Mouse (Mus musculus): Measurements from ENCODE around the gene Ier3. TPM values are rescaled to one million over a fixed set of nuclear protein-coding genes. Genes with fewer than 3 reads are reported as not detected.

The Ier3 gene
- polyA plus RNA-seq, 1 experiment from 2014 or later = 22.1 TPM

GRCm38 (mm10) chr17:35785140-35785539, 36.3 kb upstream of the Ier3 start:
- WGBS = 80% methylated on average over 4 of the region's 4 CpGs
- Histone ChIP-seq H3K36me3 (ENCODE audit: control insufficient read depth, insufficient read depth, low read length) (no peaks in the 10 kb centered on the region), H3K4me3 (replicated peaks; ENCODE audit: low read length) (no peak overlapping the region), H3K9me3 (replicated peaks; ENCODE audit: control insufficient read depth, low read length) (no peaks in the 10 kb centered on the region), H3K27ac (ENCODE audit: low read length) (no peak overlapping the region), H3K27me3 (ENCODE audit: control insufficient read depth, insufficient read depth, low read length) (no peaks in the 10 kb centered on the region), H3K9ac (ENCODE audit: low read length) (no peak overlapping the region), H3K4me1 (ENCODE audit: control insufficient read depth, insufficient read depth, low read length) (no peaks in the 10 kb centered on the region), H3K4me2 (ENCODE audit: low read depth, low read length) (no peak overlapping the region)
- ATAC-seq (ENCODE audit: insufficient read depth, low FRiP score) = no peak

GRCm38 (mm10) chr17:35787493-35787892, 34.0 kb upstream of the Ier3 start:
- ATAC-seq (ENCODE audit: insufficient read depth, low FRiP score) = no peak
- Histone ChIP-seq H3K4me3 (replicated peaks; ENCODE audit: low read length) (no peak overlapping the region), H3K4me1 (ENCODE audit: control insufficient read depth, insufficient read depth, low read length) (no peaks in the 10 kb centered on the region), H3K27ac (ENCODE audit: low read length) (no peak overlapping the region), H3K36me3 (ENCODE audit: control insufficient read depth, insufficient read depth, low read length) (no peaks in the 10 kb centered on the region), H3K9me3 (replicated peaks; ENCODE audit: control insufficient read depth, low read length) (no peaks in the 10 kb centered on the region), H3K27me3 (ENCODE audit: control insufficient read depth, insufficient read depth, low read length) (no peaks in the 10 kb centered on the region), H3K9ac (ENCODE audit: low read length) (no peak overlapping the region), H3K4me2 (ENCODE audit: low read depth, low read length) (no peak overlapping the region)

- no peak for ATAC-seq (ENCODE audit: insufficient read depth, low FRiP score)
- H3K9ac ChIP-seq (ENCODE audit: low read length) = no peak overlapping the region
- H3K4me1 ChIP-seq (ENCODE audit: control insufficient read depth, insufficient read depth, low read length) = no peaks in the 10 kb centered on the region
- H3K9me3 ChIP-seq (replicated peaks; ENCODE audit: control insufficient read depth, low read length) = no peaks in the 10 kb centered on the region
- no peaks in the 10 kb centered on the region for H3K36me3 ChIP-seq (ENCODE audit: control insufficient read depth, insufficient read depth, low read length)
- H3K27ac ChIP-seq (ENCODE audit: low read length) = no peak overlapping the region
- no peaks in the 10 kb centered on the region for H3K27me3 ChIP-seq (ENCODE audit: control insufficient read depth, insufficient read depth, low read length)
- H3K4me3 ChIP-seq (replicated peaks; ENCODE audit: low read length) = no peak overlapping the region
- 70% methylated on average over 3 of the region's 3 CpGs for WGBS
- no peak overlapping the region for H3K4me2 ChIP-seq (ENCODE audit: low read depth, low read length)
Observed at GRCm38 (mm10) chr17:35788025-35788424, 33.5 kb upstream of the Ier3 start.

GRCm38 (mm10) chr17:35790933-35791332, 30.6 kb upstream of the Ier3 start:
- H3K4me2 ChIP-seq (ENCODE audit: low read depth, low read length) = no peak overlapping the region
- whole genome bisulfite sequencing = 82% methylated on average over 4 of the region's 4 CpGs
- H3K4me3 ChIP-seq (replicated peaks; ENCODE audit: low read length) = no peak overlapping the region
- H3K9me3 ChIP-seq (replicated peaks; ENCODE audit: control insufficient read depth, low read length) = no peaks in the 10 kb centered on the region
- H3K27me3 ChIP-seq (ENCODE audit: control insufficient read depth, insufficient read depth, low read length) = no peaks in the 10 kb centered on the region
- no peak for ATAC-seq (ENCODE audit: insufficient read depth, low FRiP score)
- H3K36me3 ChIP-seq (ENCODE audit: control insufficient read depth, insufficient read depth, low read length) = no peaks in the 10 kb centered on the region
- no peaks in the 10 kb centered on the region for H3K4me1 ChIP-seq (ENCODE audit: control insufficient read depth, insufficient read depth, low read length)
- H3K27ac ChIP-seq (ENCODE audit: low read length) = no peak overlapping the region
- no peak overlapping the region for H3K9ac ChIP-seq (ENCODE audit: low read length)

- no peak for ATAC-seq (ENCODE audit: insufficient read depth, low FRiP score)
- Histone ChIP-seq H3K27ac (ENCODE audit: low read length) (no peak overlapping the region), H3K4me1 (ENCODE audit: control insufficient read depth, insufficient read depth, low read length) (no peaks in the 10 kb centered on the region), H3K4me3 (replicated peaks; ENCODE audit: low read length) (no peak overlapping the region), H3K4me2 (ENCODE audit: low read depth, low read length) (no peak overlapping the region), H3K36me3 (ENCODE audit: control insufficient read depth, insufficient read depth, low read length) (no peaks in the 10 kb centered on the region), H3K9ac (ENCODE audit: low read length) (no peak overlapping the region), H3K9me3 (replicated peaks; ENCODE audit: control insufficient read depth, low read length) (no peaks in the 10 kb centered on the region), H3K27me3 (ENCODE audit: control insufficient read depth, insufficient read depth, low read length) (no peaks in the 10 kb centered on the region)
- WGBS = 59% methylated on average over 2 of the region's 2 CpGs
Observed at GRCm38 (mm10) chr17:35792837-35793236, 28.6 kb upstream of the Ier3 start.

GRCm38 (mm10) chr17:35795099-35795498, 26.4 kb upstream of the Ier3 start:
- WGBS = 27% methylated on average over 2 of the region's 2 CpGs
- no peak for ATAC-seq (ENCODE audit: insufficient read depth, low FRiP score)

GRCm38 (mm10) chr17:35795656-35796055, 25.8 kb upstream of the Ier3 start:
- H3K4me1 ChIP-seq (ENCODE audit: control insufficient read depth, insufficient read depth, low read length) = no peaks in the 10 kb centered on the region
- H3K4me3 ChIP-seq (replicated peaks; ENCODE audit: low read length) = no peak overlapping the region
- no peak overlapping the region for H3K27ac ChIP-seq (ENCODE audit: low read length)
- no peak for ATAC-seq (ENCODE audit: insufficient read depth, low FRiP score)
- H3K36me3 ChIP-seq (ENCODE audit: control insufficient read depth, insufficient read depth, low read length) = no peaks in the 10 kb centered on the region
- 70% methylated on average over 6 of the region's 6 CpGs for WGBS
- no peaks in the 10 kb centered on the region for H3K27me3 ChIP-seq (ENCODE audit: control insufficient read depth, insufficient read depth, low read length)
- no peaks in the 10 kb centered on the region for H3K9me3 ChIP-seq (replicated peaks; ENCODE audit: control insufficient read depth, low read length)
- no peak overlapping the region for H3K9ac ChIP-seq (ENCODE audit: low read length)
- H3K4me2 ChIP-seq (ENCODE audit: low read depth, low read length) = no peak overlapping the region

More at GRCm38 (mm10) chr17:35795099-35795498, 26.4 kb upstream of the Ier3 start:
- Histone ChIP-seq H3K27me3 (ENCODE audit: control insufficient read depth, insufficient read depth, low read length) (no peaks in the 10 kb centered on the region), H3K4me1 (ENCODE audit: control insufficient read depth, insufficient read depth, low read length) (no peaks in the 10 kb centered on the region), H3K9ac (ENCODE audit: low read length) (no peak overlapping the region), H3K27ac (ENCODE audit: low read length) (no peak overlapping the region), H3K4me3 (replicated peaks; ENCODE audit: low read length) (no peak overlapping the region), H3K4me2 (ENCODE audit: low read depth, low read length) (no peak overlapping the region), H3K9me3 (replicated peaks; ENCODE audit: control insufficient read depth, low read length) (no peaks in the 10 kb centered on the region), H3K36me3 (ENCODE audit: control insufficient read depth, insufficient read depth, low read length) (no peaks in the 10 kb centered on the region)

GRCm38 (mm10) chr17:35796835-35797234, 24.6 kb upstream of the Ier3 start:
- Histone ChIP-seq H3K4me3 (replicated peaks; ENCODE audit: low read length) (no peak overlapping the region), H3K36me3 (ENCODE audit: control insufficient read depth, insufficient read depth, low read length) (no peaks in the 10 kb centered on the region), H3K27ac (ENCODE audit: low read length) (no peak overlapping the region), H3K9ac (ENCODE audit: low read length) (no peak overlapping the region), H3K4me1 (ENCODE audit: control insufficient read depth, insufficient read depth, low read length) (no peaks in the 10 kb centered on the region), H3K9me3 (replicated peaks; ENCODE audit: control insufficient read depth, low read length) (no peaks in the 10 kb centered on the region), H3K4me2 (ENCODE audit: low read depth, low read length) (no peak overlapping the region), H3K27me3 (ENCODE audit: control insufficient read depth, insufficient read depth, low read length) (no peaks in the 10 kb centered on the region)
- no peak for ATAC-seq (ENCODE audit: insufficient read depth, low FRiP score)
- WGBS = 66% methylated on average over 5 of the region's 5 CpGs

GRCm38 (mm10) chr17:35800905-35801304, 20.6 kb upstream of the Ier3 start:
- Histone ChIP-seq H3K27ac (ENCODE audit: low read length) (no peak overlapping the region), H3K27me3 (ENCODE audit: control insufficient read depth, insufficient read depth, low read length) (no peaks in the 10 kb centered on the region), H3K9me3 (replicated peaks; ENCODE audit: control insufficient read depth, low read length) (no peaks in the 10 kb centered on the region), H3K4me2 (ENCODE audit: low read depth, low read length) (no peak overlapping the region), H3K4me1 (ENCODE audit: control insufficient read depth, insufficient read depth, low read length) (no peaks in the 10 kb centered on the region), H3K4me3 (replicated peaks; ENCODE audit: low read length) (no peak overlapping the region), H3K36me3 (ENCODE audit: control insufficient read depth, insufficient read depth, low read length) (no peaks in the 10 kb centered on the region), H3K9ac (ENCODE audit: low read length) (no peak overlapping the region)
- no peak for ATAC-seq (ENCODE audit: insufficient read depth, low FRiP score)
- 77% methylated on average over 2 of the region's 2 CpGs for WGBS

- 31% methylated on average over 6 of the region's 6 CpGs for WGBS
- Histone ChIP-seq H3K27me3 (ENCODE audit: control insufficient read depth, insufficient read depth, low read length) (no peaks in the 10 kb centered on the region), H3K27ac (ENCODE audit: low read length) (no peak overlapping the region), H3K4me3 (replicated peaks; ENCODE audit: low read length) (no peak overlapping the region), H3K9ac (ENCODE audit: low read length) (no peak overlapping the region), H3K4me2 (ENCODE audit: low read depth, low read length) (no peak overlapping the region), H3K9me3 (replicated peaks; ENCODE audit: control insufficient read depth, low read length) (no peaks in the 10 kb centered on the region), H3K36me3 (ENCODE audit: control insufficient read depth, insufficient read depth, low read length) (no peaks in the 10 kb centered on the region), H3K4me1 (ENCODE audit: control insufficient read depth, insufficient read depth, low read length) (no peaks in the 10 kb centered on the region)
- no peak for ATAC-seq (ENCODE audit: insufficient read depth, low FRiP score)
Observed at GRCm38 (mm10) chr17:35803020-35803419, 18.5 kb upstream of the Ier3 start.
